Mouse (Mus musculus): ENCODE measurements around the gene B3gnt2. TPM values are rescaled to one million over a fixed set of nuclear protein-coding genes. Genes with fewer than 3 reads are reported as not detected.

B3gnt2 gene
- total RNA-seq, 2 experiments from 2014 or later: 14.0 to 15.2 TPM

- no peak for DNase-seq (ENCODE audit: low spot score in 2 of 2)
- intact Hi-C loops (cut with DNase I): no loop called here
These were observed 8.3 kb downstream of the B3gnt2 start for GRCm38 (mm10) chr11:22852510-22852909.

- DNase-seq (ENCODE audit: low spot score in 2 of 2): no peak
- intact Hi-C loops (cut with DNase I): no loop called here
These were observed 9.3 kb downstream of the B3gnt2 start for GRCm38 (mm10) chr11:22851416-22851815.

GRCm38 (mm10) chr11:22850077-22850476 is 10.7 kb downstream of the B3gnt2 start:
- no peak for DNase-seq (ENCODE audit: low spot score in 2 of 2)
- intact Hi-C loops (cut with DNase I): no loop called here

GRCm38 (mm10) chr11:22848649-22849195 is 12.0 kb downstream of the B3gnt2 start:
- intact Hi-C loops (cut with DNase I): no loop called here
- no peak for DNase-seq (ENCODE audit: low spot score in 2 of 2)

GRCm38 (mm10) chr11:22847732-22848648 is 12.8 kb downstream of the B3gnt2 start:
- DNase-seq (ENCODE audit: low spot score in 2 of 2): no peak
- intact Hi-C loops (cut with DNase I): no loop called here

- no peak for DNase-seq (ENCODE audit: low spot score in 2 of 2)
- intact Hi-C loops (cut with DNase I): no loop called here
These were observed 13.6 kb downstream of the B3gnt2 start for GRCm38 (mm10) chr11:22846960-22847731.

GRCm38 (mm10) chr11:22846093-22846835 is 14.5 kb downstream of the B3gnt2 start:
- no peak for DNase-seq (ENCODE audit: low spot score in 2 of 2)
- intact Hi-C loops (cut with DNase I): no loop called here

GRCm38 (mm10) chr11:22844754-22845718 is 15.7 kb downstream of the B3gnt2 start:
- DNase-seq (ENCODE audit: low spot score in 2 of 2): peak in 1 of 2 experiments; percentile 78
- intact Hi-C loops (cut with DNase I): loop anchor here (2.0 kb wide), 1 partner anchor 14 kb away; no protein-coding TSS in a partner anchor

- intact Hi-C loops (cut with DNase I): no loop called here
- no peak for DNase-seq (ENCODE audit: low spot score in 2 of 2)
These were observed 21.3 kb downstream of the B3gnt2 start for GRCm38 (mm10) chr11:22839456-22839855.

- DNase-seq (ENCODE audit: low spot score in 2 of 2): no peak
- intact Hi-C loops (cut with DNase I): no loop called here
These were observed 22.4 kb downstream of the B3gnt2 start for GRCm38 (mm10) chr11:22838361-22838760.

GRCm38 (mm10) chr11:22836269-22836668 is 24.5 kb downstream of the B3gnt2 start:
- intact Hi-C loops (cut with DNase I): no loop called here
- DNase-seq (ENCODE audit: low spot score in 2 of 2): no peak

- DNase-seq (ENCODE audit: low spot score in 2 of 2): no peak
- intact Hi-C loops (cut with DNase I): no loop called here
These were observed 28.2 kb downstream of the B3gnt2 start for GRCm38 (mm10) chr11:22832600-22832999.

GRCm38 (mm10) chr11:22831916-22832315 is 28.8 kb downstream of the B3gnt2 start:
- intact Hi-C loops (cut with DNase I): no loop called here
- DNase-seq (ENCODE audit: low spot score in 2 of 2): no peak

- intact Hi-C loops (cut with DNase I): no loop called here
- no peak for DNase-seq (ENCODE audit: low spot score in 2 of 2)
These were observed 30.1 kb downstream of the B3gnt2 start for GRCm38 (mm10) chr11:22830684-22831083.

GRCm38 (mm10) chr11:22830179-22830611 is 30.6 kb downstream of the B3gnt2 start:
- intact Hi-C loops (cut with DNase I): no loop called here
- DNase-seq (ENCODE audit: low spot score in 2 of 2): no peak

GRCm38 (mm10) chr11:22828988-22829632 is 31.7 kb downstream of the B3gnt2 start:
- DNase-seq (ENCODE audit: low spot score in 2 of 2): peak in 1 of 2 experiments; percentile 49
- intact Hi-C loops (cut with DNase I): no loop called here

- peak in 1 of 2 experiments; percentile 72 for DNase-seq (ENCODE audit: low spot score in 2 of 2)
- intact Hi-C loops (cut with DNase I): loop anchor here (1.0 kb wide), 1 partner anchor 108 kb away; no protein-coding TSS in a partner anchor
These were observed 33.2 kb downstream of the B3gnt2 start for GRCm38 (mm10) chr11:22827514-22828080.
